Mouse (Mus musculus) heart, postnatal 0 days (tissue): ENCODE measurements around the gene Zcchc17.

Experiments
- CTCF ChIP-seq: IDR thresholded peaks from 2 replicates; pipeline ENCODE4 v1.5.1; 2016; ENCODE audit warnings: antibody characterized with exemption, control low read depth, low read depth
- EP300 ChIP-seq: IDR thresholded peaks from 2 replicates; pipeline ENCODE4 v1.6.1; 2016; ENCODE audit warnings: antibody characterized with exemption, low read depth

DNA sequence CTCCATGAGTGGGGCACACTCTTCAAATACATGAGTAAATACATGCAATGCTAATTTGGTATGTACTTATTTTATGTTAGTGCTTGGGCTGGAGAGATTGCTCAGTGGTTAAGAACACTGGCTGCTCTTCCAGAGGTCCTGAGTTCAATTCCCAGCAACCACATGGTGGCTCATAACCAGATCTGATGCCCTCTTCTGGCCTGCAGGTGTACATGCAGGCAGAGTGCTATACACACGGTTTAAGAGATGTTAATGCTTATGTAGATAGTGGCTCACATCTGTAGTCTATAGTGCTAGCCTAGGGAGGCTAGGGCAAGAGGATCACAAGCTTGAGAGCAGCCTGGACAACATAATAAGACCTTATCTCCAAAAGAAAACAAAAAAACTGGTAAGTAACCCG lies 20.7 kb upstream of the Zcchc17 start:
- TF ChIP-seq CTCF (no peak), EP300 (no peak)
